Mouse (Mus musculus) G1E-ER4 (cell line): ENCODE results near the gene Inpp5b. TPM values are rescaled to one million over a fixed set of nuclear protein-coding genes. Genes with fewer than 3 reads are reported as not detected.

Experiments used
- GATA1 ChIP-seq: IDR thresholded peaks from one replicate; pipeline ENCODE4 v1.8.0; 2012; ENCODE audit warnings: low read length, inconsistent platforms
- polyA plus RNA-seq: library from polyadenylated mRNA; stranded (reverse); fragments of >175 nt; gene quantifications from 2 replicates; pipeline ENCODE4 v1.2.3, GENCODE M21; 2012

The Inpp5b gene
- polyA plus RNA-seq, 1 experiment, result 40.9 TPM

- no peak for TF ChIP-seq GATA1
Measured at GRCm38 (mm10) chr4:124751300-124752250, 9.9 kb downstream of the Inpp5b start.

DNA sequence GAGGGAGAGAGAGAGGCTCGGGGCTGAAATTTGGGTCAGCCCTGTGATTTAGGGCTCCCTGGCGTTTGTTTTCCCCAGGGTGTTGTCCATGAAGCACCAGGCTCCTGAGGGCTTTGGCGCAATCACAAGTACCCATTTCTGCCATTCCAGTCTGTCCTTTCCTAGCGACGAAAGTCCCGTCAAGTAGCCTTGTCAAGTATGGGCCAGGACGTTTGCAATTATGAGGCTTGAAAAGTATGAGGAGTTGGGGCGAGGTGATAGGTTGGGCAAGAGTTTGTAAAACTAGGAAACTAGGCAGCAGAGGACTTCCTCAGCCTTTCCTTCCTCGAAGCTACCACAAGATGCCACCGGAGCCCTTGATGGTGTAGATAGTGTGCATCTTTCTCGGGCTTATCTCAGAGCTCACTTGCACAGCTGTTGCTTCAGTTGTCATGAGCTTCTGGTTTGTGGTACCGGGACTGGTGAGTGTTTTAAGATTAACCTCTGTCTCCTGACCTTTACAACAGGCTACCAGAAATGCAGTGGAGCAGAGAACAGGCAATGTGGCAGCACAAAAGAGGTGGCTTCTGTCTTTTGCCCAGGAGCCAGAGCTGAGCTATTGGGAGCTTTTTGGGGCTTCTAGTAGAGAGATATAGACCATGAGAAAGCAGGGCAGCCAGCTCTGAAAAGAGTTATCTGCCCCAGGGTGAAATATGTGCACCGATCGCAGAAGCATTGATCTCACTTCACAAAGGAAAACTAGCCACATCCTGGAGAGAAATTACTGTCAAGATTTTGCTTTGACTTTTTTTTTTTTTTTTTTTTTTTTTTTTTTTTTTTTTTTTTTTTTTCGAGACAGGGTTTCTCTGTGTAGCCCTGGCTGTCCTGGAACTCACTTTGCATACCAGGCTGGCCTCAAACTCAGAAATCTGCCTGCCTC lies 10.9 kb downstream of the Inpp5b start:
- peak; percentile 99 for TF ChIP-seq GATA1

DNA sequence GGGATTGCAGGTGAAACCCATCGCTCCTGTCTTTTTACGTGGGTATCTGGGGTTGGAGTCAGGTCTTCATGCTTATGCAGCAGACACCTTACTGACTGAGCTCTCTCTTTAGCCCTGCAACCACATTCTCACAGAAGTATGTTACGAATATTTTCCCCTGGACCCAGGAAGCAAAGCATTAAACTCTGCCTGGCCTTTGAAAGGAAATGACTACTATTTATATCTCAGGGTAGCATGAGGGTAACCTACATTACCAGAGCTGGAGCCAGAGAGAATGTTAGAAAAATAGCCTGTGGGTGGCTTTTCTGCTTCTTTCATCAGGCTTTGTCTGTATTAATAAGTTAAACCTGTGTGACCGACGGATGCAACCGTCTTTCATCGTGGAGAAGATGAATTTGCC lies 13.9 kb downstream of the Inpp5b start:
- no peak for TF ChIP-seq GATA1

DNA sequence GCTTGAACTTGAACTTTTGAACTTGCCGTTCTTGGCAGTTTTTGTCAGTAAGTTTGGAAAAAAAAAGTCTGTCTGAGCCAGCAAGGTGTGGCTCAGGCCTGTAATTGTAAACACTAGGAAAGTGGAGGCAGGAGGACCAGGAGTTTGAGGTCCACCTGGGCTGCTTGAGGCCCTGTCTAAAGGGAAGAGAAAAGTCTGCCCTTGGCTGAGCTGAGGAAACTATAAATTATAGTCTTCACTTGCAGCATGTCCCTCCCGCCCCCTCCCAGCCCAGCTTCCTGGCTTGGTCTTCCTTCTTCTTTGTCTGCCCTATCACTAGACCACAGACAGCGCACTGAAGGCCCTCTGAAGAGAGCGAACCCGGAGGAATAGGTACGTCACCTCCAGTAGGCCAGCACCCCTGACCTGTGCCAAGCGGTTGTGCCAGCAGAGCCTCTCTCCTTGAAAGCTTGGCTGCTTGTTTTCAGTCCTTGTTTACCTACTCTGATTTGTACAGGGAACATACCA lies 17.7 kb downstream of the Inpp5b start:
- TF ChIP-seq GATA1, result no peak

- TF ChIP-seq GATA1, result no peak
Measured at GRCm38 (mm10) chr4:124761201-124761600, 19.6 kb downstream of the Inpp5b start.

DNA sequence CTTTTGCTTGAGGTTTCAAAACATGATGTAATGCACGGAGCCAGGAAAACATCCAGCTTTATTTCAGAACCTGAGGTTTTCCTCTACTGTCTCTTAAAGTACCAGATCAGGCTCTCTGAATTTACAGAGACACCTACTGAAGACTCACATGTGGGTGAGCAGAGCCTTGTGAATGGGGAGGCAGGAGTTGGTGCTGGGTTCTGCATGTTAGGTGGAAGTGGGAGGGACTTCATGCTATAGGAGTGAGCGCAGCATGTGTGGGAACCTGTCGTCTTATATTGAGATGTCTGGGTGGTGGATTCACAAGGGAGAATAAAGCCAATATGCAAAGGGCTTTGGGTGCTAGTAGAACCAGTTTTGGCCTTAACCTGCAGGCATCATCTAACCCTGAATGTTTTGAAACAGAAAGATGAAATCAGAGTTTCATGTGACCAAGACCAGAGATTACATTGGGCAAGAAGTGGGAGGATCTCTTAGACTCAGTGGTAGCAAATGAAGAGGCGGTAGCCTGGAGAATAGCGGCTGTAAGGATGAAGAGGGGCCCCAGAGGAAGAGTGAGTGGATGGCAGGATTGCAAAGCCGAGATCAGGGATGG lies 21.3 kb downstream of the Inpp5b start:
- TF ChIP-seq GATA1, result no peak

DNA sequence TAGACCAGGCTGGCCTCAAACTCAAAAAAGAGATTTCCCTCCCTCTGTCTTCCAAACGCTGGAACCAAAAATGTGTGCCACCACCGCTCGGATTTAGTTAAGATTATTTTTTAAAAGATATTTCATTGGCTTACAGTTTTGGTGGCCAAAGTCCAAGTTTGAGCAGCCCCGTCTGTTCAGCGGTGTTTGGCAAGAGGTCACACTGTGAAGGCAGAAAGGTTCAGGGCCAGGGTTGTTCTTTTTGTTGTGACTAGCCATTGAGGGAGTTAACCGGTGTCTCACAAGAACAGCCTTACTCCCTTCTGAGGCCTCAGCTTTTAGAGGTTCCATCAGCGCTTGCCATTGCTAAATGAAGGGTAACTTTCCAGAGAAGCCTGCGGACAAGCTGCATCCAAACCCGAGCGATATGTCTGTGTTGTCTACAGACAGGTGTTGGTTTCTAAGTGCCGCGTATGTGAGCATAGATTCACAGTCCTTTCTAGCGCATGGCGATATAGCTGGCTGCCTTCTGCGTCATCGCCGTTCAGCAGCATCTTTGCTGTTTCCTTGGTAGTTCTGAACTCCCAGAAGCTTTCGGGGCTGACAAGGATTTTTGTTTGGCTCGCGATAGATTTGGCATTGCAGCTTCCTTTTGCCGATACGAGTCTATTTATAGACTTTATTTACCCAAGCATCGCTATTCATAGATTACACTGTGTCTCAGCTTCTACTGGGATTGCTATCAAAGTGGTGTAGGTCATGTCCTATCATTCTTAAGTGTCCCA lies 24.3 kb downstream of the Inpp5b start:
- TF ChIP-seq GATA1, result no peak

- no peak for TF ChIP-seq GATA1
Measured at GRCm38 (mm10) chr4:124766566-124766940, 24.9 kb downstream of the Inpp5b start.

- TF ChIP-seq GATA1, result peak; percentile 3
Measured at GRCm38 (mm10) chr4:124768963-124769591, 27.4 kb downstream of the Inpp5b start.

- TF ChIP-seq GATA1, result no peak
Measured at GRCm38 (mm10) chr4:124770624-124771023, 29.0 kb downstream of the Inpp5b start.

DNA sequence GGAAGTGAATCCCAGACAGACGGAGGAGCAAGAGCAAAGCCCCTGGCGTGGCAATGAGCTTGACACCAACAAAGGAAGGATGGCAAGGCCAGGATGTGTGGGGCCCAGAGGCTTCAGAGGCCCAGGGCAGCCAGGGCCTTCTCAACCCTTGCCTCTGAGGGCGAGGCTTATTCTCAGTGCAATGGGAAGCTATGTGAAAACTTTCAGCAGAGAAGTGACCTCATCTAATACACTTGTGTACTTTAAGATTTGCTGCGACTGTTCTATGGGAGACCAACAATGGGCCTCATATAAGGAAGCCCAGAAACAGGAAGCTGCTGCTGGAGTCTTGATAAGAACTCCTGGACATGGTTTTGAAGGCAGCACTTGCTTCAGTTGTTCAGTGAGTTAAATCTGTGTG lies 30.5 kb downstream of the Inpp5b start:
- no peak for TF ChIP-seq GATA1

GRCm38 (mm10) chr4:124773449-124773848 lies 31.8 kb downstream of the Inpp5b start:
- TF ChIP-seq GATA1, result peak; percentile 56

- TF ChIP-seq GATA1, result no peak
Measured at GRCm38 (mm10) chr4:124773995-124774394, 32.3 kb downstream of the Inpp5b start.

DNA sequence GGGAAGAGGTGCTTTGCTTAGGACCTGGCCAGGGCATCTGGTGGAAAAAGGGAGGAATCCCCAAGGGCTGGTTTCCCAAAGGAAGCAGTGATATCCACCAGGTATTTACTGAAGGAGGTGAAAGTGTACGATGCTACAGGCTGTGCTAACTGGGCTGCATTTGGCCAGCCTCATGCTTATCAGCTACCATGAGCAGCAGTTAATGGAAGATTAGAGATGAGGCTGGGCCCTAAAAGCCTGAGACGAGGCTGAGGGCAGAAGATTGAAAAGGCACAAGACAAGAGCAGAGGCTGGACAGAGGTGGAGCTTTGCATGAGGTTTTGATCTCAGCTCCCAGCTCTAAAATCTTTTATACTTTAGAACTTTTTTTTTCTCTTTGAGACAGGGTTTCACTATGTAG lies 32.8 kb downstream of the Inpp5b start:
- peak; percentile 91 for TF ChIP-seq GATA1
